In the genomic region with DNA sequence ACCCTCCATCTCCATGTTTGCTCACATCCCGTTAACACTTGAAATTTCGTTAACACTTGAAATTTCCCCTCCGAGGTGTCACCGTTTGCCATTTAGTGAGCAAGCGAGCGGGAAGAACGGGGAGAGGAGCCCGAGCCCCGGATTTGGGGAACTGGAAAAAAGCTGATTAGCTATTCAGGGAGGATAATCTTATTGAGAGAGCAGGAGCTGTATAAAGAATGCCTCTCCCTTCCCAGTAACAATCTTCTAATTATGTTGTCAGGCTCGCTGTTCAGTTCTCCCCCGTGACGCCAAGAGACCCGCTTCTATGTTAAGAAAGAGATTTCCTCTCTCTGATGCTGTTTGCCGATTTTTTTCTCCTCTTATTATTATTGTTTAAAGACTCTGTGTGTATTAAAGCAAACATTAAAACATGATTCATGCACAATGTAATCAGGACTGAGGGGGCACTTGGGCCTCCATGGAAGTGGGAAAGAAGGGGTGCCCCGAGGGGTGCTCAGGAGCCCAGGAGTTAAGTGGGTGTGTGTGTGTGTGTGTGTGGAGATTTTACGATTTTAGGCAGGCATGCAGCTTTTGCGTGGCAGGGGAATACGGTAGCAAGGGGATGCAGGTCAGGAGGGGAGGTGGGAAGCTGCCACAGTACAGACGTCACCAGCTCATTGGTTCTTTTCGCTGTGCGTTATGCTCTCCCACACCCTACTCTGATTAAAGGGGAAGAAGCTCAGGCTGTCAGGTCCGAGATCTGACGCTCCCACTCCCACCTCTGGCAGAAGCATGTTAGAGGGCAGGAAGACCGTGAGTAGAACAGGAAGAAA, we compare ENCODE assay signal across 14 mouse cellular contexts.
DNase-seq lines count a peak whose midpoint lies in the region; ATAC-seq and TF ChIP-seq lines count a peak whose summit lies in the region.
"Had no signal": no experiment of that assay in that cellular context is flagged by ENCODE, and none has a peak within 500 bp of the region (broad histone marks: within the 10 kb centered on the region; RNA-seq: fewer than 3 reads in every experiment).

No protein-coding gene starts in this region.

- 3% methylated on average over 24 of the region's 24 CpGs for WGBS in forebrain, embryonic 15.5 days
- 8% methylated on average over 24 of the region's 24 CpGs for WGBS in midbrain, embryonic 11.5 days
- WGBS in heart, embryonic 12.5 days, result 23% methylated on average over 24 of the region's 24 CpGs

- peak overlapping the region; percentile 38 for H3K4me2 ChIP-seq in forebrain, embryonic 15.5 days (replicated peaks)
- H3K4me2 ChIP-seq in midbrain, embryonic 11.5 days, result peak overlapping the region; percentile 36
- H3K4me2 ChIP-seq in heart, embryonic 12.5 days, result no peak overlapping the region
- H3K4me2 ChIP-seq: heart, embryonic 15.5 days; intestine, embryonic 15.5 days; lung, embryonic 15.5 days had no signal

- H3K4me3 ChIP-seq in layer of hippocampus, adult 2 months, result 0 out of 2 replicates have a peak overlapping the region, but pooled peaks have one; percentile 6
- peak overlapping the region; percentile 17 for H3K4me3 ChIP-seq in forebrain, embryonic 15.5 days
- no peak overlapping the region for H3K4me3 ChIP-seq in midbrain, embryonic 11.5 days (ENCODE audit: low read depth, low read length)
- H3K4me3 ChIP-seq in heart, embryonic 12.5 days, result no peak overlapping the region
- H3K4me3 ChIP-seq: heart, embryonic 15.5 days; intestine, embryonic 15.5 days; lung, embryonic 15.5 days had no signal

- no peak for TF ChIP-seq CTCF in layer of hippocampus, adult 2 months (conservative IDR thresholded peaks at IDR 0.05)

- H3K4me1 ChIP-seq in forebrain, embryonic 15.5 days, result peaks cover 25% of the 10 kb centered on the region
- H3K4me1 ChIP-seq in midbrain, embryonic 11.5 days (ENCODE audit: control insufficient read depth, insufficient read depth, low read length), result peaks cover 18% of the 10 kb centered on the region
- no peaks in the 10 kb centered on the region for H3K4me1 ChIP-seq in heart, embryonic 12.5 days (replicated peaks)
- H3K4me1 ChIP-seq: heart, embryonic 15.5 days; intestine, embryonic 15.5 days; lung, embryonic 15.5 days had no signal

- H3K9me3 ChIP-seq in forebrain, embryonic 15.5 days, result no peaks in the 10 kb centered on the region
- no peaks in the 10 kb centered on the region for H3K9me3 ChIP-seq in midbrain, embryonic 11.5 days (ENCODE audit: control insufficient read depth, low read length)
- no peaks in the 10 kb centered on the region for H3K9me3 ChIP-seq in heart, embryonic 12.5 days (replicated peaks)
- H3K9me3 ChIP-seq: heart, embryonic 15.5 days; intestine, embryonic 15.5 days; lung, embryonic 15.5 days had no signal

- ATAC-seq in forebrain, embryonic 15.5 days (replicated peaks), result peak; percentile 75
- ATAC-seq in midbrain, embryonic 11.5 days (ENCODE audit: low FRiP score), result peak; percentile 45; the same call in 1 of the 2 replicates
- ATAC-seq in heart, embryonic 12.5 days (ENCODE audit: insufficient number of reproducible peaks, low FRiP score), result no peak
- ATAC-seq: intestine, embryonic 15.5 days had no signal

- peak overlapping the region; percentile 12; the same call in 1 of the 2 replicates for H3K9ac ChIP-seq in forebrain, embryonic 15.5 days (replicated peaks)
- peak overlapping the region; percentile 16; the same call in 1 of the 2 replicates for H3K9ac ChIP-seq in midbrain, embryonic 11.5 days (ENCODE audit: low read length)
- H3K9ac ChIP-seq in heart, embryonic 12.5 days, result no peak overlapping the region
- H3K9ac ChIP-seq: heart, embryonic 15.5 days; intestine, embryonic 15.5 days; lung, embryonic 15.5 days had no signal

- no peaks in the 10 kb centered on the region for H3K36me3 ChIP-seq in forebrain, embryonic 15.5 days
- no peaks in the 10 kb centered on the region for H3K36me3 ChIP-seq in midbrain, embryonic 11.5 days (ENCODE audit: control insufficient read depth, insufficient read depth, low read length)
- H3K36me3 ChIP-seq in heart, embryonic 12.5 days, result no peaks in the 10 kb centered on the region
- H3K36me3 ChIP-seq: heart, embryonic 15.5 days; intestine, embryonic 15.5 days; lung, embryonic 15.5 days had no signal

- no peak overlapping the region for H3K27ac ChIP-seq in layer of hippocampus, adult 2 months
- H3K27ac ChIP-seq in forebrain, embryonic 15.5 days (replicated peaks), result peak overlapping the region; percentile 76
- no peak overlapping the region for H3K27ac ChIP-seq in midbrain, embryonic 11.5 days (ENCODE audit: low read depth, low read length)
- no peak overlapping the region for H3K27ac ChIP-seq in heart, embryonic 12.5 days (ENCODE audit: poor library complexity, severe bottlenecking)
- H3K27ac ChIP-seq: heart, embryonic 15.5 days; intestine, embryonic 15.5 days; lung, embryonic 15.5 days had no signal

- H3K27me3 ChIP-seq in forebrain, embryonic 15.5 days, result peaks cover 28% of the 10 kb centered on the region
- H3K27me3 ChIP-seq in midbrain, embryonic 11.5 days (ENCODE audit: control insufficient read depth, insufficient read depth, low read length), result peaks cover 60% of the 10 kb centered on the region
- peaks cover 58% of the 10 kb centered on the region for H3K27me3 ChIP-seq in heart, embryonic 12.5 days (replicated peaks)

- DNase-seq in layer of hippocampus, adult 2 months (ENCODE audit: low spot score in 2 of 2), result no peak
- no peak for DNase-seq in layer of hippocampus, postnatal 36 days
- peak; percentile 90 for DNase-seq in midbrain, embryonic 11.5 days (ENCODE audit: low spot score, missing footprints)
- DNase-seq in telencephalon, adult 2 months (ENCODE audit: low read depth, low spot score), result peak; percentile 18
- no peak for DNase-seq in MN1 (ENCODE audit: low spot score)
- DNase-seq in testis, postnatal 10 days (ENCODE audit: low spot score), result no peak
- DNase-seq: adrenal gland, adult 8-10 months; gastrocnemius, postnatal 36 days; kidney, postnatal 14 days had no signal

Comparison
In these comparisons a context has a peak if more than half of its experiments do, and no peak if none do; other contexts are left out.
1. DNase-seq: peak in midbrain, embryonic 11.5 days (single experiment) and telencephalon, adult 2 months (single experiment); none in layer of hippocampus, adult 2 months (0 of 2), layer of hippocampus, postnatal 36 days (0 of 2), MN1 (single experiment) and testis, postnatal 10 days (single experiment).
2. H3K4me3 ChIP-seq: peak in layer of hippocampus, adult 2 months (single experiment) and forebrain, embryonic 15.5 days (single experiment); none in midbrain, embryonic 11.5 days (single experiment) and heart, embryonic 12.5 days (single experiment).